Mouse (Mus musculus) midbrain, embryonic 14.5 days (tissue): ENCODE data around the gene Zdhhc9. TPM values are rescaled to one million over a fixed set of nuclear protein-coding genes. Genes with fewer than 3 reads are reported as not detected.

Source experiments
- ATAC-seq: fragments of 200-750 bp; cut with Nextera tagmentation; 2 replicates; pipeline ENCODE4 v1.8.0; 2017; ENCODE audit warnings: moderate number of reproducible peaks, moderate library complexity; ENCODE audit not compliant: low FRiP score, low TSS enrichment
- DNase-seq: peaks from one replicate; pipeline ENCODE4 v3.0.0-alpha.2; 2015
- H3K27ac ChIP-seq: fragments of 300-500 bp; sonication (generic); replicated peaks from 2 replicates; pipeline ENCODE4 v1.5.1; 2014; ENCODE audit warnings: mild to moderate bottlenecking, low read depth, low read length, moderate library complexity
- H3K27me3 ChIP-seq: fragments of 300-500 bp; sonication (generic); 2 replicates; pipeline ENCODE4 v1.6.1; 2014; ENCODE audit warnings: low read length, control low read depth, mixed read lengths; ENCODE audit not compliant: control insufficient read depth, insufficient read depth
- H3K36me3 ChIP-seq: fragments of 300-500 bp; sonication (generic); 2 replicates; pipeline ENCODE4 v1.6.1; 2014; ENCODE audit warnings: low read length, control low read depth; ENCODE audit not compliant: control insufficient read depth, insufficient read depth
- H3K4me1 ChIP-seq: fragments of 300-500 bp; sonication (generic); 2 replicates; pipeline ENCODE4 v1.6.1; 2014; ENCODE audit warnings: mild to moderate bottlenecking, antibody characterized with exemption, low read length, control low read depth; ENCODE audit not compliant: control insufficient read depth, insufficient read depth
- H3K4me2 ChIP-seq: fragments of 300-500 bp; sonication (generic); 2 replicates; pipeline ENCODE4 v1.6.1; 2014; ENCODE audit warnings: mild to moderate bottlenecking, low read length, moderate library complexity
- H3K4me3 ChIP-seq: fragments of 300-500 bp; sonication (generic); replicated peaks from 2 replicates; pipeline ENCODE4 v1.5.1; 2014; ENCODE audit warnings: low read depth, low read length
- H3K9ac ChIP-seq: fragments of 300-500 bp; sonication (generic); replicated peaks from 2 replicates; pipeline ENCODE4 v1.6.1; 2014; ENCODE audit warnings: mild to moderate bottlenecking, low read length, moderate library complexity
- H3K9me3 ChIP-seq: fragments of 300-500 bp; sonication (generic); 2 replicates; pipeline ENCODE4 v1.6.1; 2016; ENCODE audit warnings: low read length, control low read depth, mixed read lengths; ENCODE audit not compliant: control insufficient read depth
- WGBS: fragments of 180-500 bp; shearing (Covaris S2); extraction: QIAGEN DNeasy Blood & Tissue Kit; methylation state at CpG from one replicate; pipeline ENCODE4 v1.1.7; 2014; 5-methylcytosine and 5-hydroxymethylcytosine counted together
- polyA plus RNA-seq: library from polyadenylated mRNA; unstranded; fragments of >200 nt; fragmentation: Nextera tagmentation; extraction: Ambion mirVana; gene quantifications from 2 replicates; pipeline ENCODE4 v1.2.1, GENCODE M21; 2014

Gene Zdhhc9
- 7.8 and 12.5 TPM in 2 replicates for polyA plus RNA-seq

DNA sequence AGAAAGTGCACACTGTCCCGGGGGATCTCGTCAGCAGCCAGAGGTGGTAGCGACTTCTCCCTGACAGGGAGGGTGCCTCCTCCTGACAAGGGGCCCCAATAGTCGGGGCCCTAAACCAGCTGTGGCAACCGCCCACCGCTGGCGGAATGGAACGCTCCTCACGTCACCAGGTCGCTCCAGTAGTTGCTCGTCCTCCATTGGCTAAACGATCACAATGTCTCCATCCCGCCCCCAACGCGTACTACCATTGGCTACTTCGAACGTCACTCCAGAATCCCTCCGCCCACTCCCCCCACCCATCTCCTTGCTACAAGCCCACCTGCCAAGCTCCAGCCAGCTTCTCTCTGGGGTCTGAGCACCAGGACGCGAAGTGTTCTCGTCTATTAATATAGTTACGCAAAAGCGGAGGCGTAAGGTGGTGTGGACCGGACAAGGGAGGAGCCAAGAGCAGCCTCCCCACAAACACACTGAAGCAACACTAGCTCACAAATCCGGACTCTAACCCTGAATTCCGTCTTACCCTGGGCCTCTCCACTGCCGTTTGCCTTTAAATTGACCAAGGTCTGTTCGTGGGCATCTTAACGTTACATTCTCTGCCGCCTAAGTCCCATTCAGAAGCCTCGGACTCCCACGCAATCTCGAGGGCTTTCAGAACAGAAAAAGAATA, at the start of gene Zdhhc9:
TSS of gene Zdhhc9 (minus strand) at position 360 of the 667 bp plus-strand sequence.
- ATAC-seq (peak; percentile 98), DNase-seq (peak; percentile 93)
- H3K36me3 ChIP-seq, result no peaks in the 10 kb centered on the region
- no peaks in the 10 kb centered on the region for H3K9me3 ChIP-seq
- H3K4me3 ChIP-seq, result peak within 1 kb of the TSS; percentile 55
- peak within 1 kb of the TSS; percentile 81 for H3K27ac ChIP-seq
- peak within 1 kb of the TSS; percentile 59 for H3K4me2 ChIP-seq
- WGBS, result 21% methylated on average over 34 of the region's 34 CpGs
- peak within 1 kb of the TSS; percentile 66 for H3K9ac ChIP-seq
- H3K27me3 ChIP-seq, result no peaks in the 10 kb centered on the region
- peaks cover 11% of the 10 kb centered on the region; the same call in 1 of the 2 replicates for H3K4me1 ChIP-seq

DNA sequence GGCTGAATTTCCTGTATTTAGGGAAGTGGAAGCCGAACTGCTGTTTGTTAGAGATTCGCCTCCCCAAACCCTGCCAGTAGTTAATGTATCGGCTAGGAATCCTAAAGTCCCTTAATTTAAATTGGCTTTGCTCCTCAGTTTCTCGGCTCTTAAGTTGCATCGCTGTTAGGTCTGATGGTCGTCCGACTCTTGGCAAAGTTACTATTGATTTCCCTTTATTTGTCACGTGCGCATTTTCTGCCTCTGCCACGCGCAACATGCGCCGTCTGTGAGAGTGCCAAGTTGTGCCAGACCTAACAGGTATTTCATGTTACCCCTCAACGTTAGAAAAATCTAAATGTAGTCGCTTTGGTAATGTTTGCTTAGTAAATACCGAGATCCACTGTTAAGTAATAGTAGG, 48.3 kb upstream of the Zdhhc9 start:
- Histone ChIP-seq H3K4me3 (peak overlapping the region; percentile 48), H3K9me3 (no peaks in the 10 kb centered on the region), H3K4me2 (peak overlapping the region; percentile 56), H3K27ac (no peak overlapping the region), H3K4me1 (no peaks in the 10 kb centered on the region), H3K27me3 (no peaks in the 10 kb centered on the region), H3K9ac (0 out of 2 replicates have a peak overlapping the region, but pooled peaks have one; percentile 39), H3K36me3 (0 out of 2 replicates have a peak, but pooled peaks cover 4% of the 10 kb centered on the region)
- no peak for DNase-seq
- peak; percentile 19; the same call in 1 of the 2 replicates for ATAC-seq
- 18% methylated on average over 16 of the region's 16 CpGs for WGBS

DNA sequence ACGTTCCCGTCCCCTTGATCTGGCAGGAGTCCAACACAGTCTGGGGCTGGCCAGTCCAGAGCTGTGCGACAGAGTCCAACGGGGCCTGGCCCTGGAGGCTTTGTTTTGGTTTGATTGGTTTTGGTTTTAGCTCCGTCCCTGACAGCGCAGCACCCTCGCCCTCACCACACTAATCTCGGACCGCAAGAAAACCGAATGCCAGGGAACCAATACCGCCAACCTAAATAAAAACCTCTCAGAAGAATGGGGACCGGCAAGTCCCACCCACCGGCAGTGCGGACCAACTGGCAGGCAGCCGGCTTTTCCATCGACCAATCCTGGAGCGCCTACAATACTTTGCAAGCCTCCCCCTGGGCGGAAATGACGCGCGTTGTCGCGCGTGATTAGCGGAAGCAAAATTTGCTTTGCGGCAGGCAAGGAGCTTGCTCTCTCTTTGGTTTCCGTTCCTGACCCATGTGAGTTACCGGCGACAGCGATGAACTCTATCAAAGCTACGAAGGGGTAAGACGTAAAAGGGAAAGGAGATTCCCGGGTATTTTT, 47.9 kb upstream of the Zdhhc9 start, which contains the start of gene Utp14a:
TSS of gene Utp14a (plus strand) at position 395 of the 540 bp plus-strand sequence.
- ATAC-seq (peak; percentile 98), DNase-seq (peak; percentile 97)
- Histone ChIP-seq H3K27ac (peak within 1 kb of the TSS; percentile 83), H3K36me3 (no peaks in the 10 kb centered on the region), H3K4me2 (peak within 1 kb of the TSS; percentile 57), H3K9ac (peak within 1 kb of the TSS; percentile 54), H3K4me1 (no peaks in the 10 kb centered on the region), H3K4me3 (peak within 1 kb of the TSS; percentile 48), H3K9me3 (no peaks in the 10 kb centered on the region), H3K27me3 (no peaks in the 10 kb centered on the region)
- WGBS, result 11% methylated on average over 33 of the region's 33 CpGs

DNA sequence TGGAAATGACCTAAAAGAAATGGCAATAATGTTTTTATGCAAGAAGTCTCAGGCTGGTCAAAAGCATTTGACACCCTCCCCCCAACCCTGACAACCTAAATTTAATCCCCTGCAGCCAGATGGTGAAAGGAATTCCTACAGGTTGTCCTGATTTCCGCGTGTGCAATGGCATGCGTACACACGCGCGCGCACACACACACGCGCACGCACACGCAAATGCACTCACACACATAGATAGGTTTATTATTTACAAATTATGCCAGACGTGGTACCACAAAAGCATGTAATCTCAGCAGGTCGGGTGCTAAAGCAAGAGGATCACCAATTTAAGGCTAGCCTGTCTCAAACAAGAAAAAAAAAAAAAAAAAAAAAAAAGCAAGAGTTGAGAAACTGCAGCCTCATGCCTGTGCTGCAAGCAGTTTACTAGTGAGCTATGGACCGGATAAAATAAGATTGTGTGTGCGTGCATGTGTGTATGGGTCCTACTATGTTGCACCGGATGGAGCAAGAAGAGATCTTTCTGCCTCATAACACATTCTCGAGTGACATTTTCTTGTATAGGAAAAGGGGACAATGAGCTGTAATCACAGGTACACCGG, 47.3 kb upstream of the Zdhhc9 start:
- Histone ChIP-seq H3K4me3 (peak overlapping the region; percentile 48), H3K4me1 (no peaks in the 10 kb centered on the region), H3K36me3 (no peaks in the 10 kb centered on the region), H3K27me3 (no peaks in the 10 kb centered on the region), H3K4me2 (peak overlapping the region; percentile 57), H3K9ac (peak overlapping the region; percentile 54), H3K27ac (peak overlapping the region; percentile 83), H3K9me3 (no peaks in the 10 kb centered on the region)
- ATAC-seq, result peak; percentile 15; the same call in 1 of the 2 replicates
- WGBS, result 24% methylated on average over 18 of the region's 18 CpGs
- DNase-seq, result peak; percentile 37

DNA sequence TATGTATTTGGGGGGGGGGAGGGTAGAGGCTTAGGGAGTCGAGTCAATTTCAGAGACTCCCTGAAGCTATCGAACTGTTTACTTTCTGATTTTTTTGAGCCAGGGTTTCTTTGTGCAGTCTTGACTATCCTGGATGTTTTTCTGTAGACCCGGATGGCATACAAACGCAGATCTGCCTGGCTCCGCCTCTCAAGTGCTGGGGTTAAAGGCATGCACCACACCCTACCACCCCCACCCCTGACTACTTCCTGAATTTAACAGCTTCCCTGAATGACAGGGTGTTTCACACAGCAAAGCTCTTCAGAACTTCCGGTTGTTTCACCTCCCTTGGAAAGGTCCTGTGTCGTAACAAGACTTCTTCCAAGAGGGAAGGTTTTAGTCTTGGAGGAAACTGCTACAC, 25.7 kb upstream of the Zdhhc9 start:
- WGBS, result 80% methylated on average over 7 of the region's 7 CpGs
- no peaks in the 10 kb centered on the region for H3K4me1 ChIP-seq
- ATAC-seq, result no peak

DNA sequence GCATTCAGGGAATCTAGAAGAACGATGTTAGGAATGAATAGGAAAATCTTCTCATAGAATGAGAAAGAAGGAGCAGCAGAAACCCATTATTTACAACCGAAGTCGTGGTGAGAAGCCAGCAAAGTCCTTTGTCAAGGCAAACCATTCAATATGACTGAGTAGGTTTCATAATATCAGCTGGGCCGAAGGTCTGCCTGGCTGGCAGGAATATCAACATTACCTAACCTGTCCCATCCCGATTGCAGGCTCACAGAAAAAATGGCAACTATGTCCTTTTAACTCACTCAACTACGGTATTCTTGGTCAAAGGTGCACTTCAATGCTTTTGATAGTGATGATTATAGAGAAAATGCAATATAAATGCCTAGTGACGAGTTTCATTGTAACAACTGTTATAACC, 17.5 kb upstream of the Zdhhc9 start:
- H3K4me1 ChIP-seq, result no peaks in the 10 kb centered on the region
- no peak overlapping the region for H3K4me2 ChIP-seq
- H3K27ac ChIP-seq, result no peak overlapping the region
- H3K4me3 ChIP-seq, result no peak overlapping the region
- no peaks in the 10 kb centered on the region for H3K9me3 ChIP-seq
- no peak overlapping the region for H3K9ac ChIP-seq
- WGBS, result 82% methylated on average over 7 of the region's 7 CpGs
- ATAC-seq (no peak), DNase-seq (no peak)
- no peaks in the 10 kb centered on the region for H3K27me3 ChIP-seq
- H3K36me3 ChIP-seq, result no peaks in the 10 kb centered on the region

More for the DNA sequence above, 25.7 kb upstream of the Zdhhc9 start:
- Histone ChIP-seq H3K27ac (no peak overlapping the region), H3K36me3 (no peaks in the 10 kb centered on the region), H3K9me3 (no peaks in the 10 kb centered on the region), H3K9ac (no peak overlapping the region), H3K27me3 (no peaks in the 10 kb centered on the region), H3K4me2 (no peak overlapping the region), H3K4me3 (no peak overlapping the region)
- no peak for DNase-seq

DNA sequence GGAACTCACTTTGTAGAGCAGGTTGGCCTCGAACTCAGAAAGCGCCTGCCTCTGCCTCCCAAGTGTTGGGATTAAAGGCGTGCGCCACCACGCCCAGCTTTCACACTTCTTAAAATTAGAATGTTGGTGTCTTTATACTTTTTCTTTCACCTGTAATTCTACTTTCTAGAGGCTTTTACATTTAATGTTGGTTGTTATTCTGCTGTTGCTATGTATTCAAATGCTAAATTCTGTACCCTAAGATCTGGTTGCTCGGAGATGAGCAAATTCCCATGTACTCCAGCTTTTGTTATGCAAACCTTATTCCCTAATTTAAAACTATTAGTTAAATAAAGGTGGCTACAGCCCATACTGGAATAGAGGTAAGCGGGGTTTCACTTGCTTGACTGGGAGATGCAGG, 14.0 kb upstream of the Zdhhc9 start:
- 79% methylated on average over 7 of the region's 7 CpGs for WGBS
- no peaks in the 10 kb centered on the region for H3K9me3 ChIP-seq
- no peak overlapping the region for H3K27ac ChIP-seq
- no peak overlapping the region for H3K9ac ChIP-seq
- H3K36me3 ChIP-seq, result no peaks in the 10 kb centered on the region
- H3K4me2 ChIP-seq, result no peak overlapping the region
- no peak for DNase-seq
- ATAC-seq, result no peak
- no peaks in the 10 kb centered on the region for H3K4me1 ChIP-seq
- H3K27me3 ChIP-seq, result no peaks in the 10 kb centered on the region
- no peak overlapping the region for H3K4me3 ChIP-seq

DNA sequence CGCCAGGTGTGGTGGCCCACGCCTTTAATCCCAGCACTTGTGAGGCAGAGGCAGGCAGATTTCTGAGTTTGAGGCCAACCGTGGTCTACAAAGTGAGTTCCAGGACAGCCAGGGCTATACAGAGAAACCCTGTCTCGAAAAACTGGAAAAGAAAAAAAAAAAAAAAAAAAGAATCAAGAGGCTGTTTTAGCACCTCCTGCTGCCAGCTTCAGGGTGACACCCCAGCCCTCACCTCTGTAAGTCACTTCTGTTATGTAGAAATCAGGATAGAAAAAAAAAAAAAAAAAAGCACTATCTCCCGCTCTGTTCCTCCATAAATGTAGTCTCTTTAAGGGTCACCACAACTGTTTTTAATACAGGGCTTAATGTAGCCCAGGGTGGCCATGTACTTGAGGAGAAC, 10.8 kb upstream of the Zdhhc9 start:
- H3K4me1 ChIP-seq, result no peaks in the 10 kb centered on the region
- no peak overlapping the region for H3K9ac ChIP-seq
- no peaks in the 10 kb centered on the region for H3K9me3 ChIP-seq
- no peak for DNase-seq
- H3K4me2 ChIP-seq, result no peak overlapping the region
- H3K4me3 ChIP-seq, result no peak overlapping the region
- no peak overlapping the region for H3K27ac ChIP-seq
- H3K27me3 ChIP-seq, result no peaks in the 10 kb centered on the region
- no peaks in the 10 kb centered on the region for H3K36me3 ChIP-seq
- ATAC-seq, result no peak
- WGBS, result 79% methylated on average over 5 of the region's 5 CpGs
